Mouse (Mus musculus) heart, postnatal 0 days (tissue): ENCODE data around the gene Ulk4. TPM values are rescaled to one million over a fixed set of nuclear protein-coding genes. Genes with fewer than 3 reads are reported as not detected.

Experiments
- ATAC-seq: fragments of 200-750 bp; cut with Nextera tagmentation; 2 replicates; pipeline ENCODE4 v1.8.0; 2017; ENCODE audit warnings: low read depth, moderate number of reproducible peaks, moderate library complexity; ENCODE audit not compliant: insufficient read depth
- DNase-seq: peaks from one replicate; pipeline ENCODE4 v3.0.0-alpha.2; 2016; ENCODE audit warnings: low spot score
- H3K27ac ChIP-seq: fragments of 300-500 bp; sonication (generic); 2 replicates; pipeline ENCODE4 v1.5.1; 2014; ENCODE audit warnings: low read depth, mild to moderate bottlenecking
- H3K27me3 ChIP-seq: fragments of 300-500 bp; sonication (generic); 2 replicates; pipeline ENCODE4 v1.6.1; 2014; ENCODE audit warnings: low read length, mixed read lengths; ENCODE audit not compliant: control insufficient read depth, insufficient read depth
- H3K36me3 ChIP-seq: fragments of 300-500 bp; sonication (generic); replicated peaks from 2 replicates; pipeline ENCODE4 v1.6.1; 2014; ENCODE audit warnings: low read length, mixed read lengths; ENCODE audit not compliant: control insufficient read depth, insufficient read depth
- H3K4me1 ChIP-seq: fragments of 300-500 bp; sonication (generic); 2 replicates; pipeline ENCODE4 v1.6.1; 2014; ENCODE audit warnings: antibody characterized with exemption; ENCODE audit not compliant: control insufficient read depth, insufficient read depth
- H3K4me2 ChIP-seq: fragments of 300-500 bp; sonication (generic); 2 replicates; pipeline ENCODE4 v1.6.1; 2014; ENCODE audit warnings: low read depth, mild to moderate bottlenecking, low read length, moderate library complexity
- H3K4me3 ChIP-seq: fragments of 300-500 bp; sonication (generic); 2 replicates; pipeline ENCODE4 v1.5.1; 2014; ENCODE audit warnings: low read depth, low read length
- H3K9ac ChIP-seq: fragments of 300-500 bp; sonication (generic); replicated peaks from 2 replicates; pipeline ENCODE4 v1.6.1; 2014; ENCODE audit warnings: low read depth, low read length, mixed read lengths
- H3K9me3 ChIP-seq: fragments of 300-500 bp; sonication (generic); replicated peaks from 2 replicates; pipeline ENCODE4 v1.6.1; 2016; ENCODE audit warnings: low read length; ENCODE audit not compliant: control insufficient read depth
- CTCF ChIP-seq: IDR thresholded peaks from 2 replicates; pipeline ENCODE4 v1.5.1; 2016; ENCODE audit warnings: antibody characterized with exemption, control low read depth, low read depth
- EP300 ChIP-seq: IDR thresholded peaks from 2 replicates; pipeline ENCODE4 v1.6.1; 2016; ENCODE audit warnings: antibody characterized with exemption, low read depth
- WGBS: fragments of 180-500 bp; shearing (Covaris S2); extraction: QIAGEN DNeasy Blood & Tissue Kit; methylation state at CpG from one replicate; pipeline ENCODE4 v1.1.7; 2014; 5-methylcytosine and 5-hydroxymethylcytosine counted together
- polyA plus RNA-seq: library from polyadenylated mRNA; unstranded; fragments of >200 nt; fragmentation: Nextera tagmentation; extraction: Ambion mirVana; gene quantifications from 2 replicates; pipeline ENCODE4 v1.2.1, GENCODE M21; 2015
- total RNA-seq: library from RNA; depleted of rRNA; stranded (reverse); fragments of >200 nt; gene quantifications from 2 replicates; pipeline ENCODE4 v1.2.3, GENCODE M21; 2014; ENCODE audit warnings: low replicate concordance

The Ulk4 gene
- total and polyA plus RNA-seq, 2 experiments from 2014 or later: 1.5 to 66.7 TPM

- H3K9me3 ChIP-seq: no peaks in the 10 kb centered on the region
- H3K27ac ChIP-seq: no peak overlapping the region
- ATAC-seq (no peak), DNase-seq (no peak)
- H3K36me3 ChIP-seq: no peaks in the 10 kb centered on the region
- H3K4me2 ChIP-seq: no peak overlapping the region
- no peaks in the 10 kb centered on the region for H3K27me3 ChIP-seq
- no peaks in the 10 kb centered on the region for H3K4me1 ChIP-seq
- TF ChIP-seq CTCF (no peak), EP300 (no peak)
- H3K9ac ChIP-seq: no peak overlapping the region
- WGBS: 86% methylated on average over 11 of the region's 11 CpGs
- no peak overlapping the region for H3K4me3 ChIP-seq
Measured at GRCm38 (mm10) chr9:121175201-121175600, 101.8 kb downstream of the Ulk4 start.

- Histone ChIP-seq H3K4me3 (no peak overlapping the region), H3K36me3 (no peaks in the 10 kb centered on the region), H3K9me3 (no peaks in the 10 kb centered on the region), H3K4me1 (no peaks in the 10 kb centered on the region), H3K27me3 (no peaks in the 10 kb centered on the region), H3K4me2 (no peak overlapping the region), H3K27ac (no peak overlapping the region), H3K9ac (no peak overlapping the region)
- WGBS: 82% methylated on average over 6 of the region's 6 CpGs
- ATAC-seq (no peak), DNase-seq (no peak)
- TF ChIP-seq CTCF (no peak), EP300 (no peak)
Measured at GRCm38 (mm10) chr9:121172123-121172522, 104.9 kb downstream of the Ulk4 start.

- Histone ChIP-seq H3K36me3 (no peaks in the 10 kb centered on the region), H3K4me2 (no peak overlapping the region), H3K9me3 (no peaks in the 10 kb centered on the region), H3K9ac (no peak overlapping the region), H3K27ac (no peak overlapping the region), H3K4me3 (no peak overlapping the region), H3K27me3 (no peaks in the 10 kb centered on the region), H3K4me1 (no peaks in the 10 kb centered on the region)
- WGBS: 71% methylated on average over 6 of the region's 6 CpGs
- DNase-seq (no peak), ATAC-seq (no peak)
- TF ChIP-seq CTCF (no peak), EP300 (no peak)
Measured at GRCm38 (mm10) chr9:121171609-121172008, 105.4 kb downstream of the Ulk4 start.

GRCm38 (mm10) chr9:121164607-121165006 is 112.4 kb downstream of the Ulk4 start:
- H3K9ac ChIP-seq: no peak overlapping the region
- H3K36me3 ChIP-seq: no peaks in the 10 kb centered on the region
- H3K4me1 ChIP-seq: no peaks in the 10 kb centered on the region
- TF ChIP-seq EP300: no peak
- no peak for TF ChIP-seq CTCF
- no peaks in the 10 kb centered on the region for H3K27me3 ChIP-seq
- no peak overlapping the region for H3K4me2 ChIP-seq
- H3K27ac ChIP-seq: no peak overlapping the region
- ATAC-seq (no peak), DNase-seq (no peak)
- no peaks in the 10 kb centered on the region for H3K9me3 ChIP-seq
- 70% methylated on average over 7 of the region's 7 CpGs for WGBS
- H3K4me3 ChIP-seq: no peak overlapping the region

GRCm38 (mm10) chr9:121162789-121163188 is 114.2 kb downstream of the Ulk4 start:
- no peak overlapping the region for H3K9ac ChIP-seq
- no peaks in the 10 kb centered on the region for H3K9me3 ChIP-seq
- peak; percentile 67 for TF ChIP-seq CTCF
- no peak for TF ChIP-seq EP300
- no peak overlapping the region for H3K4me3 ChIP-seq
- ATAC-seq: no peak
- no peaks in the 10 kb centered on the region for H3K4me1 ChIP-seq
- H3K27ac ChIP-seq: no peak overlapping the region
- WGBS: 32% methylated on average over 5 of the region's 5 CpGs
- H3K27me3 ChIP-seq: no peaks in the 10 kb centered on the region
- no peaks in the 10 kb centered on the region for H3K36me3 ChIP-seq
- DNase-seq: peak; percentile 24
- no peak overlapping the region for H3K4me2 ChIP-seq

GRCm38 (mm10) chr9:121161818-121162565 is 115.0 kb downstream of the Ulk4 start:
- no peaks in the 10 kb centered on the region for H3K9me3 ChIP-seq
- H3K27me3 ChIP-seq: no peaks in the 10 kb centered on the region
- TF ChIP-seq CTCF (no peak), EP300 (no peak)
- H3K27ac ChIP-seq: no peak overlapping the region
- no peak for DNase-seq
- no peaks in the 10 kb centered on the region for H3K36me3 ChIP-seq
- WGBS: 83% methylated on average over 12 of the region's 12 CpGs
- H3K9ac ChIP-seq: no peak overlapping the region
- no peak for ATAC-seq
- no peak overlapping the region for H3K4me2 ChIP-seq
- no peaks in the 10 kb centered on the region for H3K4me1 ChIP-seq
- H3K4me3 ChIP-seq: no peak overlapping the region
